Mouse (Mus musculus): ENCODE measurements around the gene Ankrd34b. TPM values are rescaled to one million over a fixed set of nuclear protein-coding genes. Genes with fewer than 3 reads are reported as not detected.

The Ankrd34b gene
- total RNA-seq (2015; ENCODE audit: low replicate concordance) (not detected in 2 replicates), total RNA-seq (2017; ENCODE audit: low replicate concordance) (not detected in 2 replicates)

DNA sequence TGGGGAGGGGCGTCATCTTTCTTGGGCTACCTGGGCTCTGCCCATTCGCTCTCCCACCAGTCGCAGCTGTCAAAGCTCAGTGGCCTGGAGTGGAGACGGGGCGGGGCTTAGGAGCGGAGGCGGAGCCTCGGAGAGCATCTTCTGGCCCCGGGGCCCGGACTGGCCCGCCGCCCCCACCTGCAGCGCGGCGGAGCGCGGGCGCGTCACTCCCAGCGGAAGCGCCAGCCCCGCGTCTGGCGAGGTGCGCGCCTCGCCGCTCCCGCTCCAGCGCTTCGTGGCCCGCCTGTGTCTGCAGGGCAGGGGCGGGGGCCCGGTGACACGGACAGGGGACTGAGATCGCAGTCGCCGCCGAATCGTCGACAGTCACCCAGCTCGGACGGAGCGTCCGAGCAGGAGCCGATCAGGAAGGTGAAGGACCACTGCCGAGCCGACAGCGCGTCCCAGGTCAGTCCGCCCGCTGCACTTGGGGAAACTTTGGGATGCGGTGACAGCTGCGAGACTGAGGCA, at the start of gene Ankrd34b:
TSS of gene Ankrd34b (plus strand) at position 139 of the 507 bp plus-strand sequence.
- no peak for ATAC-seq (replicated peaks; ENCODE audit: low FRiP score, poor library complexity, severe bottlenecking)

DNA sequence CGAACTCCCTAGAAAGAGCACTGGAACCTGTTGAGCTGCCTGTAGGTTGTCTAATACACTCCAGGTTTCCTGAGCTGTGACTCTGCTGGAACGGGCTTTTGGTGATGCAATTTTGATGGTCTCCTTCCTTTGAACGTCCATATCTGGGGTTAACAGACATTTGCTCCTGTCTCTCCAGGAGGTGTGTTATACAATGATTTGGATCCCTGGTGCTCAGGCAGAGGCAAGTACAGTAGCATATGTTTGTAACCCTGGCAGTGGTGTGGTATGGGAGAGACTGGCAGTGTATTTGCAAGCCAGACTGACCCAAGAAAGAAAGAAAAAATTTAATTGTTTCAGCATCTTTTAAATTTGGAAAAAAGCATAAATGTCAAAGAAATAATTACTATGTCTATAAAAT, 38.3 kb upstream of the Ankrd34b start:
- ATAC-seq (replicated peaks; ENCODE audit: low FRiP score, poor library complexity, severe bottlenecking): no peak

DNA sequence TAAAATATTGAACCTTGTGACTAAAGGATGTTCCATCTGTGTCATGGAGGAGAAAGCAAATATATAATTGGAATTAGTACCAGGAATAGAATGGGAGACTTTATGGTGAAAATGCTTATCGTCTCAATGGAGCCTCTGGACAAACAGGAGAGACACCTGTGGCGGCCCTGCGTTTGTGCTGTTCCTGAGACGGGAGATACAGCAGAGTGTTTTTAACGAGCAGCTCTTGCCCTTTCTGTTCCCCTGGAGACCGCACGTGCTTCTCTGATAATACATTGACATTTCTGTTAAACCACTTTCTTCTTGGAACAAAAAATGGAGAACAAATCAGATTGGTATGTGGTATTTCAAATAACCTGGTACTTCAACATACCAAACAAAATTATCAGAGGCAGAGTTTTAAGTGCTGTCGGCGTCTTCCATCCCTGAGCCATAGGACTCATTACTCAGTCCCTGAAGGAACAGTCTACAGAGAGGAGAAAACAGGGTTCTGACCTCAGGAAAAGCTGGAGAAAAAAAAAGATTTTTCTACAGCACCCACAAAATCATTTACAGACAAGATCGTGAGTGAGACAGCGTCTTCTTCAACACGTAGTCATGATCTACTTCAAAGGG, 32.5 kb upstream of the Ankrd34b start:
- ATAC-seq (replicated peaks; ENCODE audit: low FRiP score, poor library complexity, severe bottlenecking): no peak

DNA sequence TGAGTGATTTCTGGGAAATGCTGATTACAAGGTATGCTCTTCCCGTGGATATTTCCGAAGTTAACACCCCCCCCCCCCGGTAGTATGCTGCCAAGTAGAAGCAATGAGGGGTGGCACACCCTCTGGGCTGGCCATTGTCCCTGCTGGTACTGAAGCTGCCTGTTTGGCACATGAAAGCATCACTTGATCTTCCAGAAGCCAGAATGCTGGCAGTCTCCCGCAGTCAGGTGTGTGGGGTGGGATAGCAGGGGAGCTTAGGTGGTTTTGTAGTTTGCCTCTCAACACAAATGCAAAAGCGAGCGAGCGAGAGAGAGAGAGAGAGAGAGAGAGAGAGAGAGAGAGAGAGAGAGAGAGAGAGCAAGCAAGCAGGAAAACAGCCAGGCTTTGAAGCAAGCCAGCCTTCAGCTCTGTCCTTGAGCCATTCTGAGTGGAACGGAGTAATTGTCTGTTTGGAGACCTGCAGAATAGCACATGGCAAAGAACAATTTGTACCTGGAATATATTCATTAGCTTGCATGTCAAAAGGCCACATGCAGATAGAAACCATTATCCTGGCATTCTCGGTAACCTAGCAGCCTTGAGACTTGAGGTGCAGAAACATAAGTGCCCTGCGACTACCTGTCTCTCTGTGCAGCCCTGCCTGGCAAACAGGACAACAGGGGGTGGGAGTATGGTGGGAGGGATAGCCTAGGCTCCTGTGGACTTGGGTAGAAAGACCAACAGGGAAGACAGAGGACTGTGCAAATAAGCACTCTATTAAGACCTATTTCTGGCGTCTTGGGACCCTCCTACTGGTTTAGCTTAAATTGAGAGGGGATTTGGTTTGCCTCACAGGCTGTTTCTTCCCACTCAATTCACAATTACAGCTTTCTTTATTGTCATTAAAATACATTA, 27.0 kb upstream of the Ankrd34b start:
- ATAC-seq (replicated peaks; ENCODE audit: low FRiP score, poor library complexity, severe bottlenecking): no peak

DNA sequence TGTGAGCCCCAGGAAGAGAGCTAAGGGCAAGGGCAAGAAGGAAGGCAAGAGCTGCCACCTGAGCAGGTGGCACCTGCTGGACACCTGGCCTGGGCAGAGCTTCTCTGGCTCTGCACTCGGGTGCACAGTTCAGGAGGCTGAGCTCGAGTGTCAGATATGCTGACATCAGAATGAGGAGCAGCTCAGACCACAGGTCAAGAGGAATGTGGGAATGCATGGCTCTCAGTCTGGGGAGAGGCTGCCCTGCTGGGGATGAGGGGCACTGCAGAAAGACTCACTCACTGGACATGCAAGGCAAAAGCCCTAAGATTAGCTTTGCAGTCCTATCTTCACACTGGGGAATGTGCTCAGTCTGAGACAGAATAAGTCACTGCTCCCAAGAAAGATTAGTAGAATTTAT, 23.6 kb upstream of the Ankrd34b start:
- no peak for ATAC-seq (replicated peaks; ENCODE audit: low FRiP score, poor library complexity, severe bottlenecking)

DNA sequence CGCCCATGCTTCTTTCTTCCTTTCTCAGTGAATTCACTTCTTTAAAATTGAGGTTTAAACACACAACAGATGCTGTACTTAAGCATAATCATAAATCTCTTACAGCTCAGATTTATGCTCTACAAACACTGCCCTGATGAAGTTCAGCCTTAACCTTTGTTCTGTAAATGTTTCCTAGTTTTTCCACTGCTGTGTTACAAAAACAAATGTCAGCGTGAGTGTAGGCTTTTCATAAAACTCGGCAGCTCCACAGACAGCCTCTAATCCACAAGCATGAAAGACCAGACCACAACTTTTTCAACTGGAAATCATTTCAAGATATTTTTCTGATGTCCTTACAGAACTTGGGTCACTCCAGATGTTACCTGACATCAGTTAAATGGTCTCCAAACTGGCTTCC, 22.2 kb upstream of the Ankrd34b start:
- no peak for ATAC-seq (replicated peaks; ENCODE audit: low FRiP score, poor library complexity, severe bottlenecking)

DNA sequence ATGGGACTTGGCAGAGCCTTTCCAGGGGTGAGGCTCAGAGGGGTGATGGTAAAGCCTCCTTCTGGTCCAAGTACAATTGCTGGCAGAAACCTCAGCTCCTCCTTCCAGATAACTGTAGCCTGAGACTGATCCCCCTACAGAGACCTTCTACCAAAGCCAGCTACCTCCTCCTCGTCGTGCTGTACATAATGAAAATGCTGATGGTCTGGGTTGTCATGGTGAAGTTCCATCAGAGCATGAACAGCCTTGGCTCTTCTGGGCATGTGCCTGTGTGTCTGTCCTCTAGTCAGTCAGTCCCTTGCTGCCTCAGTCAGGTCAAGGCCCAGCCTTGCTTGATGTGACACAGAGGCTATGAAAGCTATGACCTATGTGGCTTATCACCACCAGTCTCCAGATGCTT, 15.2 kb upstream of the Ankrd34b start:
- ATAC-seq (replicated peaks; ENCODE audit: low FRiP score, poor library complexity, severe bottlenecking): no peak

DNA sequence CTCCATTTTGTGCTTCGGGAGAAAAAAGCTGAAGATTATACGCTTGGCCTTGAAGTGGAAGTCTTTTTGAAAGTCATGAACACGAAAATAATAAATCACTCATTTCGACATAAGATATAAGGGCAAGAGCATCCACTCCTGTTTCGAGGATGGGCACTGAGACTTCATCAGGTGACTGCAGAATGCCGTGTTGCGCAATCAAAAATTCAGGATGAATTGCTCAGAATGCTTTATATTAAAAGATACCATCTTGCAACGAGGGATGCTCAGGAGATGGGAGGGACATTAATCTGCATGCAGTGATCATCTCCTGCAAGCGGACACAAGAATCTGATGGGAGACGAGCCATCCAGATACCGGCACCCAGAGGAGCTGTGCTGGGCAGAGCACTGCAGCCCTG, 6.1 kb upstream of the Ankrd34b start:
- no peak for ATAC-seq (replicated peaks; ENCODE audit: low FRiP score, poor library complexity, severe bottlenecking)

DNA sequence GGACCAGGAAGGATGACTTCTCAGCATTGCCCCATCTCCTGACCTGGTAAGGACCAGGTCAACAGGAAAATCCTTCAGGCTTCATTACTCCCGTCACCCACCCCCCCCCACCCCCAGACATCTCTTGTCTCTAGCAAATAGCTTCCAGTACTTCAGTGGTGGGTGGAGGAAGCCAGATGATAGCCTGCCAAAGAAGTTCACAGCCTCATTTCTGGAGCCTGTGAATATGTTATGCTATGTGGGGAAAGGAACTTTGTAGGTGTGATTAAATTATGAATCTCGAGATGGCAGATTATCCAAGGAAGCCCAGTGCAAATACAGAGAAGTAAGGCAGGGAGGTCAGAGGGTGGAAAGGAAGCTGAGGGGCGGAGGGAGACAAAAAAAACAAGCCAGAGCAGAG, 2.0 kb upstream of the Ankrd34b start:
- ATAC-seq (replicated peaks; ENCODE audit: low FRiP score, poor library complexity, severe bottlenecking): no peak

DNA sequence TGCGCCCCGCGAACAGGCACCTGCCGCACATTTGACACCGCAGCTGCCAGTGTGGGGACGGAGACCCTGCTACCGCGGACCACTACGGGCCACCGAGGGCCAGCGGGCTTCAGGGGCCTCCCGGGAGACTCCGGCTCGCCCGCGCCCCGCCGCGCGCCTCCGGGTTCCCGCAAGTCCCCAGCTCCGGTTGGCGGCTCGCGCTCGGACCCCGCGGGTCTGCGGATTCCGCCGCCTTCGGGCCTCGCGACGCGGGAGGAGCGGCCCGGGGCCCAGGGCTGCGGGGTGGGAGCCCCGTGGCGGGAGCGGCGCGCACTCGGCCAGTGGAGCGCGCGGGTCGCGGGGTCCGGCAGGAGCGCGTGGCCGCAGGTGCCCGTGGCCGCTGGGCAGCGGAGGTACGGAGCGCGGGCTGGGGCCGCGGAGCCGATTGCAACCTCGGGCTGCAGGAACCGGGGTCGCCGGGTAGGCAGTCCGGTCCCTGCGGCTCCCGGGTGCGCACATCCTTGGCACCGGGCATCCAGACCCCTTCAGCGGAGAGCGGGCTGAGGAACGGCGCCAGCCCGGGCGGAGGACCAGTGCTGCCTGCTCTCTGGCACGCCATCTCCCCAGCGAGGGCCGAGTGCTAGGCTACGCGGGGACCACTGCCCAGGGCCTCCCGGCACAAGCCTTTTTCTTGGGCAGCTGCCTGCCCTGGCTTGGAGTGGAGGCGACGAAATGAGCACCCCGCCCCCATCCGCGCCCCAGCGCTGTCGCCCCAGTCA, 777 bp downstream of the Ankrd34b start:
- 0 out of 2 replicates have a peak, but pooled peaks have one; percentile 10 for ATAC-seq (replicated peaks; ENCODE audit: low FRiP score, poor library complexity, severe bottlenecking)

DNA sequence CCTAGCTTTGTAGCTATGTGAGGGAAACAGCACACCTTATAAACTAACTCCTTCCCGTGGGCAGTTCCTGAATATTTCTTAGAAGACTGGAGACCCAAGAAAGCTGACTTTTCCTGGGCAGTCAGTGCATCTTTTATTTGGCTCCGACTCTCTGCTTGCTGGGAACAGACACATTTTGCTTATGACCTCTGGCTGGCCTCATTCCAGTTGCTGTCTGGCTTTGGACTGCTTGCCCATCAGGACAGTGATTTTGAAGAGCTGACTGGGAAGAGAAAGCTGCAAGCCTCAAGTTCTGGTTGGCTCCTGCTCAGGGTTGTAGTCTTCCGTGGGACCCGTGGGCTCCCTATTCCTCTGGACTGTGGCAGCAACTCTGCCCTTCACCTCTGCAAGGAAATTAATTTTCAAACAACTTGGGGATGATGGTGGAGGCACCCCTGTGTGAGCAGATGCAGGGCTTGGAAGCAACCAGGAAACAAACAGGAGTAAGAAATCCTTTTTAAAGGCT, 1.7 kb downstream of the Ankrd34b start:
- ATAC-seq (replicated peaks; ENCODE audit: low FRiP score, poor library complexity, severe bottlenecking): no peak

DNA sequence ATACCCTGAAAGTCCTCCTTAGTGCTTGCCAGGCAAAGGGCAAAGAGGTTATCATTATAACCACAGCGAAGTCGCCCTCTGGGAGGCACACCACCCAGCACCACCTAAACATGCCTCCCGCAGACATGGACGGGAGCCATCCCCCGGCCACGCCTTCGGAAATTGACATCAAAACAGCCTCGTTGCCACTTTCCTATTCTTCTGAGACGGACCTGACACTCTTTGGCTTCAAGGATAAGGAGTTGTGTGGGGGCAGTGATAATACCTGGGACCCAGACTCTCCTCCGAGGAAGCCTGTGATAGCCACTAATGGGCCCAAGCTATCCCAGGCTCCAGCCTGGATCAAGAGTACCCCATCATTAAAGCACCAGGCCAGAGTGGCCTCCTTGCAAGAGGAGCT, 13.0 kb downstream of the Ankrd34b start:
- ATAC-seq (replicated peaks; ENCODE audit: low FRiP score, poor library complexity, severe bottlenecking): no peak

DNA sequence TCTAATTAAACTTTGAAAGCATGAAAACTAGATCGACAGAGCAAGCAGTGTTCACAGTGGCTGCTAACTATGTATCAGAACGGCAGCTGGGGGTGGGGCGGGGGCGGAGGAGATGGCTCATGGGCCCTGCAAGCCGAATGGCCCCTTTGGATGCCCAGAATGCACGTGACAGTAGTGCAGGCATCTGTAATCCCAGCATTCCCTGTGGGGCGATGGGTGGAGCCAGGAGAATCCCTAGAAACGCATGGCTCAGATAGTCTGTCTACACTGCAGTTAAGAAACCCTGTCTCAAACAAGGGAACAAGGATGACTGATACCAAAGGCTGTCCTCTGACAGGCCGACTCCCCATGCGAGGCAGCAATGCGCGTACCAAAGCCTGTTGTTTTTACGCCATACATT, 14.6 kb downstream of the Ankrd34b start:
- no peak for ATAC-seq (replicated peaks; ENCODE audit: low FRiP score, poor library complexity, severe bottlenecking)

DNA sequence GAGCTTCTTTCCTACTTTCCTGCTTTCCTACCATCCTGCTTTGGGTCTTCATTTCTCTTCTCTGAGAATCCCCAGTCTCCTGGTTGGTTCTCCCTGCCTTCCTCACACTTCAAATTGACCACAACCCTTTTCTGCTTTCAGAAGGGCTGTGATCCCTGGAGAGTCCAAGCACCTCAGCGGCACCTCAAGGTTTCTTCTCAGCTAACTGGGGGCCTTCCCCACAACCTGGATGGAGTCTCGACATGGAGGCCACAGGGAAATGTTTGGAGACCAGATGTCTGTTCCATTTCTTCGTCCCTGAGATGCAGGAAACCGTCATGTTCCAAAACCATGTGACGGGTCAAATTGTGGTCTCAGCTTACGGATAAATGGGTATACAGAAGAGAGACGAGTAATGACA, 21.2 kb downstream of the Ankrd34b start:
- no peak for ATAC-seq (replicated peaks; ENCODE audit: low FRiP score, poor library complexity, severe bottlenecking)

DNA sequence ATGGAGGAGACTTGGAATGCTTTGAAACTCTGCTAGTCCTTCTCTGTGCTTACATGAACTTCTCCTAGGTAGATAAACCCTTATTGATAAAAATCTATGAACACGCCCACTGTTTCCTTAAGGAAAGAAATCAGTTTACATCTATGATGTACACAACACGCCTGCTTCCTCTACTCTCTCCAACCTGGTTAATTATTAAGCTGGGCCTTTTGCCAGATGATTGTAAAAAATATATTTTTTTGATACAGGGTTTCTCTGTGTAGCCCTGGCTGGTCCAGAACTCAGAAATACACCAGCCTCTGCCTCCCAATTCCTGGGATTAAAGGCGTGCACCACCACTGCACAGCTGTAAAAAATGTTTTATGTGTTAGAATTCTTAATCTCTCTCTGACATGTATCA, 39.0 kb downstream of the Ankrd34b start:
- ATAC-seq (replicated peaks; ENCODE audit: low FRiP score, poor library complexity, severe bottlenecking): no peak

DNA sequence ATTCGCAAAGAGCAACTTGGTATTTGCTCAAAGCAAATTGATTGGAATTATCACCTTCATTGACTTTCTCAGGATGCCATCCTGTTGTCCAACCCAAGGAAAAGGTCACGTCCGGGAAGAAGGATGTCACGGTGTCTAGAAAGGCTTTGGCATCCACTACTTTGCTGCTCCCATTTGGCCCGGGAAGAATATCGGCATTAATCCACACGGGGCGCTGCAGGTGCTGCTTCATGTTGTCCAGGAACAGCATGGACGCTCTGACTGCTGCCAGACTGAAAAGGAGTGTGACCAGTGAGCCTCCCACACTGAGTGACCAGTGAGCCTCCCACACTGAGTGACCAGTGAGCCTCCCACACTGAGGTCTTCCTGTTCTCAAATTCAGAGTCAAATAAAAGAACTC, 42.2 kb downstream of the Ankrd34b start:
- ATAC-seq (replicated peaks; ENCODE audit: low FRiP score, poor library complexity, severe bottlenecking): no peak

DNA sequence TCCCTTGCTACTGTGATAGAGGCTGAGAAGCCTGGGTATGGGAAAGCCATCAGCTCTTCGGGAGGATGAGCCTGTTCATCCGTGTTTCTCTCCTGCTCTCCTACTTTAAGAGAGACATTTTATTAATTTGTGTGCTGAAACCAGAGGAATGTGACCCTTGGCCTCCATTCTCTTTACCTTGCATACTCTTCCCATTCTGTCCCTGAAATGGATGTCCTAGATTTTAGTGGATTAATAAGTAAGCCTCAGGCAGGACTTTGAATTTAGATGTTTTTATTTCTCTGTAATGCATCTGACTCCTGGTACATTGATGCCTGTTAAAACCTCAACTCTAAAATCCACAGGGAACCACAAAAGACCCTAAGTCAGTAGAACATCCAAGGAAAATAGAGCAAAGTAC, 43.7 kb downstream of the Ankrd34b start:
- ATAC-seq (replicated peaks; ENCODE audit: low FRiP score, poor library complexity, severe bottlenecking): no peak

DNA sequence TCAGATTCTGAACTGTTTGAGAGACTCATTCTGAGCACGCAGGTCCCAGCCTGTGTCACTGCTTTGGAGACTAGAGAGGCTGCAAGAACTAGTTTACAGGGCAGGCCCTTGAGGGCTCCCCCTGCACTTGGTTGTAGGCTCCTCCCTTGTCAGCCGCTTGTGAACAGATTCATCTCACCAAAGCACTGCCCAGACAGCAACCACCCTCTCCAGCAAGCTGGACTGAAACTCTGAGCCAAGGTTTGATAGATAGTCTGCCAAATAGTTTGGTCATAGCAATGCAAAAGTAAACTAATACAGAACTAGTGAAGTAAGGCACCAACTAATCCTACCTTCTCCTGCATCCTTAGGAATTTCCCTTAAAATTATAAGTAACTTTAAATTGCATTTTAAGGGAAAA, 44.5 kb downstream of the Ankrd34b start:
- ATAC-seq (replicated peaks; ENCODE audit: low FRiP score, poor library complexity, severe bottlenecking): no peak

DNA sequence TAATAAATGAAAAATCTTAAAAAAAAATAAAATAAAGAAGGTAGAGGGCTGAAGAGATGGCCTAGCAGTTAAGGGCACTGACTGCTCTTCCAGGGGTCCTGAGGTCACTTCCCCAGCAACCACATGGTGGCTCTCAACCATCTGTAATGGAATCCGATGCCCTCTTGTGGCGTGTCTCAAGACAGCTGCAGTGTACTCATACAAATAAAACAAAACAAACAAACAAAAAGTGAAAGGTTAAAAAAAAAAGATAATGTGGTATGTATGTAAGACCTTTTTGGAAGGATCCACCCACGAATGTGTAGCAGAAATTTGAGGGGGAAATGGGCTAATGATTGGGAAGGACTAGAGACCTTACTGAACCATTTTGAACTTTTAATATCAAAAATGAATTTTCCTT, 57.7 kb downstream of the Ankrd34b start:
- ATAC-seq (replicated peaks; ENCODE audit: low FRiP score, poor library complexity, severe bottlenecking): peak; percentile 16; the same call in 1 of the 2 replicates

DNA sequence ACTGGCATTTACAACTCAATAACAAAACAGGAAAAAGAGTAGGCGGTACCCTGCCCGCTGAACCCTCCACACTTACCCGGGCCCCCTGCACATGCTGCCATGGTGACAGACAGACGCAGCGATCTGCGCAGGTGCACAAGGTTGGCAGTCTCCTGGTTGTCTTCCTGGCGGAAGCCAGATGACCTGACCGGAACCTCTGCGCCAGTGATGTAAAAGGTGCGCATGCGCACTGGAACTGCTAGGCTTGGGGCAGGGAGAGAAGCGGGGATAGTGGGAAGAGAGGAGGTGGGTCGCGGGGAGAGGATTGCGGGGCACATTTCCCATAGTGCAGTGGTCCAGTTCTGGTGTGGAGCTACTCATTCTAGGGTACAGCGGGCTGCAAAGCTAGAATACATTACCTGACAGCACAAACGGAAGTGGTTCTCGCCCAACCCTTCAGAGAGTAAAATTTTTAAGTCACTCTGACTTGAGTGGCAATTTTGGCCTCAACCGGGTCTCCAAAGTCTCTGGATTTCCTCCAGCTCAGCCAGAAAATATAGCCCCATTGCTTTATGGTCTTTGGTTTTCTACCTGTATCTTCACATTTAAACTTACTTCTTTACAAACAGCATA, 58.3 kb downstream of the Ankrd34b start, which contains the start of gene Fam151b:
TSS of gene Fam151b (minus strand) at position 164 of the 612 bp plus-strand sequence.
- ATAC-seq (replicated peaks; ENCODE audit: low FRiP score, poor library complexity, severe bottlenecking): peak; percentile 98

Measured in erythroid progenitor cell, adult 5-6 weeks (primary cell).